Mouse (Mus musculus) spleen, adult 2 months (tissue): ENCODE results near the gene Adam17.

Experiments used
- CTCF ChIP-seq: fragments of 200-500 bp; IDR thresholded peaks from 2 replicates; pipeline ENCODE4 v1.5.1; 2011; ENCODE audit warnings: mild to moderate bottlenecking, inconsistent platforms; ENCODE audit not compliant: insufficient read depth, insufficient read length, insufficient replicate concordance; ENCODE audit errors: extremely low read depth
- POLR2A ChIP-seq: fragments of 200-500 bp; IDR thresholded peaks from 2 replicates; pipeline ENCODE4 v1.6.1; 2011; ENCODE audit warnings: low read depth, low read length, inconsistent platforms

DNA sequence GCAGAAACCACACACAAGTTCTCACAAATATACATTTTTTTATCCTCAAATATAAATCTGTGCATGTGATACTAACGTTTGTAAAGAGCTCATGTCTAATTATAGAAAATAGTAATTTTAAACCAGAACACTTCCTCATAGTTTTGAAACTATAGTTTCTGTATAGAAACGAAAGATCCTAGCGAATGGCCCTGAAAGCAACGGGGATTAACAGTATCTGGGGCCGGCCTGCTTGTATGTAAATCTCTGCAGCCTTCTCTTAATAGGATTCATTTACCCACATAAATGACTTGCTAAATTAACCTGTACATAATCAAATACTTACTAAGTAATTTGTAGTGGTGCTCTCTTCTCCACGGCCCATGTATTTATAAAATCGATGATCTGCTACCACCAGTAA is 26.5 kb downstream of the Adam17 start:
- TF ChIP-seq CTCF, result no peak
- no peak for TF ChIP-seq POLR2A
